Mouse (Mus musculus): ENCODE results near the gene Igsf21.

Igsf21 gene

GRCm38 (mm10) chr4:140200296-140200695 lies 46.3 kb downstream of the Igsf21 start:
- in situ Hi-C loops (cut with MboI, MseI) = no loop called here

DNA sequence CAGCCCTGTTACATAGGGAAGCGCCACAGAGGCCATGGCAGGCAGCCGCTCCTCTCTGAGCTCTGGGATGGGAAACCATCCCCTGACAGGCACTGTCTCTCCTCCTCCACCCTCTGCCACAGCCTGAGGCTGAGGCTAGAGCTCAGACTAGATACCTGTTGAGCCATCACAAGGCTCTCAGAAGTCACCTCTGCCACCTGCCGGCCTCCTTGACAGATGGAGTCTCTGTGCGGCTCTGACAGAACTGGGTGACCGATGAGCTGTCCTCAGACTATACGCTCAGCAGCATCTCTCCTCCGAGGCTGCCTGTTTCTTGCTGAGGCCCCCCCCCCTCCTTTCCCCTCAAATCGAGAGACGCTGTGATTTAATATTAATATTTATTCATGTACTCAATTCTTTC lies 49.9 kb downstream of the Igsf21 start:
- in situ Hi-C loops (cut with MboI, MseI) = no loop called here

GRCm38 (mm10) chr4:140192276-140193002 lies 54.1 kb downstream of the Igsf21 start:
- in situ Hi-C loops (cut with MboI, MseI) = no loop called here

GRCm38 (mm10) chr4:140189601-140190000 lies 57.0 kb downstream of the Igsf21 start:
- in situ Hi-C loops (cut with MboI, MseI) = no loop called here

DNA sequence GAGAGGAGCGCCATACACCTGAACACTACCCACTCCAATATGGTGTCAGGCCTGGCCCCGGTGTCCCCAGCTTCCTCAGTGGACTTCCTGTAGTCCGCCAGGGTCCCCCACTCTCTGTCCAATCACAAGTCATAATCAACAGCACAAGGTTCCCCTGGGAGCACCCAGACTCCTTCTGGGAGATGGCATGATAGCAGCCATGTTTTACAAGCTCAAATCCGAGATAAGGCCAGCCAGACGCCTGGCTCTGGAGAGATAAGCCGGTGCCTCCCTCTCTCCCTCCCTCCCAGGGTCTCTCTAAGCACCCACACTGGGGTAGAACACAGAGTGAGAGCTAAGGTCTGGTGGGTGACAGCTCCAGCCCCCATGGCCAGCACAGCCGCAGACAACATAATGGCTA lies 58.0 kb downstream of the Igsf21 start:
- in situ Hi-C loops (cut with MboI, MseI) = no loop called here

GRCm38 (mm10) chr4:140187404-140188145 lies 59.0 kb downstream of the Igsf21 start:
- in situ Hi-C loops (cut with MboI, MseI) = no loop called here

- in situ Hi-C loops (cut with MboI, MseI) = no loop called here
Observed at GRCm38 (mm10) chr4:140179576-140179975, 67.0 kb downstream of the Igsf21 start.

GRCm38 (mm10) chr4:140177055-140177454 lies 69.5 kb downstream of the Igsf21 start:
- in situ Hi-C loops (cut with MboI, MseI) = no loop called here

DNA sequence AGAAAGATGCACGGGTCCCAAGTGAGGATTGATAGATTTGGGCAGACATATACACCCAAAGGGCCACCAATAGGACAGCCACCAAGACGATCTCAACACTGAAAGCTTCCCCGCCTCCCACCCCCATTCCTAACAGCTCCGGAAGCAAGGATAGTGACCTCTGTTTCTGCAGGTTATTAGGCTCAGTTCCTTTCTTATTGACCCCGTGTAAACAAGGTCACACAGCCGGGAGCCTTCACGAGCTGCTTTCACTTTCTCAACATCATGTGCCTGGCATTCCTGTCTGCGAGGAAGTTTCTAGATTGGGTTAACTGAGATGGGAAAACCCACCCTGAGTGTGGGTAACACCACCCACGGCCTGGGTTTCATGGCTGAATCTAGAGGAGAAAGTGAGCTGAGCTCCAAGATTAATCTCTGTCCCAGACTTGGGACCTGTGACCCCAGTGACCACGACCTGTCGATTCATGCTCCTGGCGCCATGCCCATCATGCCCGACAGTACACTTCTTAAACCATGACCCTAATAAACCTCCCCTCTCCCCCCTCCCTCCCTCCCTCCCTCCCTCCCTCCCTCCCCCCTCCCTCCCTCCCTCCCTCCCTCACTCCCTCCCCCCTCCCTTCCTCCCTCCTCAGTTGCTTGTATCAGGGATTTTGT lies 72.7 kb downstream of the Igsf21 start:
- in situ Hi-C loops (cut with MboI, MseI) = no loop called here

- in situ Hi-C loops (cut with MboI, MseI) = no loop called here
Observed at GRCm38 (mm10) chr4:140173084-140173483, 73.5 kb downstream of the Igsf21 start.

GRCm38 (mm10) chr4:140171917-140172316 lies 74.7 kb downstream of the Igsf21 start:
- in situ Hi-C loops (cut with MboI, MseI) = no loop called here

DNA sequence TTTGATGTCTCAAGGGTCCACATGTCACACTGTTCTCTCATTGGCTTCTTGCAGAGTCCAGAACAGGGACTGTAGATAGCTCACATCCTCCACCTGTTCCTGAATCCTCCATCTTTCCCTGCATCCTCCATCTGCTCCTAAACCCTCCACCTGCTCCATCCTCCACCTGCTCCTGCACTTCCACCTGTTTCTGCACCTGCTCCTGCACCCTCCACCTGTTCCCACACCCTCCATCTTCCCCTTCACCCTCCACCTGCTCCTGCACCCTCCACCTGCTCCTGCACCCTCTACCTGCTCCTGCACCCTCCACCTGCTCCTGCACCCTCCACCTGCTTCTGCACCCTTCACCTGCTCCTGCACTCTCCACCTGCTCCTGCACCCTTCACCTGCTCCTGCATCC lies 75.4 kb downstream of the Igsf21 start:
- in situ Hi-C loops (cut with MboI, MseI) = no loop called here

DNA sequence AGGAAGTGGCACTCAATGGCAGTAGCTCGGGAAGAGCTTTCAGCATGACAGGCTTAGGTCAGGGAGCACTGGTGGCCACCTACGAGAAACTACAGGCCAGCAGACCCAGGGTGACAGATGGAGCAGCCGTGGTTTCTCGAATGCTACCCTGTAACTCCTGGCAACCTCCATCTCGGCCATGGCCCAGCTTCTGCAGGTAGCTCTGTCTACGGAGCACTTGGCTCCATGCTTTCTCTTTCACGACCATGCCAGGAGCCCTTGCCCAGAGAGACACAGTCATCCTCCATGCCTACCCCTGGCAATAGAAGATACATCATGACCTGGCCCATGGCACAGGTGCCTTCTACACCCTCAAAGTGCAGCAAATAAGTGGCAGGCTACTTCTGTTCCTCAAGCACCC lies 80.7 kb downstream of the Igsf21 start:
- in situ Hi-C loops (cut with MboI, MseI) = no loop called here

GRCm38 (mm10) chr4:140164662-140165061 lies 81.9 kb downstream of the Igsf21 start:
- in situ Hi-C loops (cut with MboI, MseI) = no loop called here

GRCm38 (mm10) chr4:140159617-140160016 lies 87.0 kb downstream of the Igsf21 start:
- in situ Hi-C loops (cut with MboI, MseI) = no loop called here

DNA sequence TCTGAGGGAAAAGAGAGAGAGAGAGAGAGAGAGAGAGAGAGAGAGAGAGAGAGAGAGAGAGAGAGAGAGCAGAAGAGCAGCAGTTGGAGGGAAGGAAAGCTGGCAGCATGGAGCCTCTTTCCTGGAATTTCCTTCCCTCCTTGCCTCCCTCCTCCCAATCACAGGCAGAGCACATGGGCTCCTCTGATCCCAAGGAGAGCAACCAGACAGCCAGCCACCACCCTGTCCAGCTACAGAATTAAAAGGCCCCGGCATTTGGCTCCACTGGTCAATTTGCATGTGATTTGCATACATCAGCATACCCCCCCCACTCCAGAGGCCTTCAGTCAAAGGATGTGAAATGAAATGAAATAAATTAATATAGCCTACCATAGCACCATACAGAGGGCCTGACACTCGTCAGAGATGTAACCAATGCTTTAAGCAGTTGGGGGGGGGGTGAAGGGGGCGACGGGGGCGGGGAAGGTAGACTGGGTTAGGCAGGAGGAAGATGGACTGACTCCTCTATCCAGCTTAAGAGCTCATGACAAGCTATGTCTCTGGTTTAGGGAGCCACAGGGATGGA lies 91.6 kb downstream of the Igsf21 start:
- in situ Hi-C loops (cut with MboI, MseI) = no loop called here

DNA sequence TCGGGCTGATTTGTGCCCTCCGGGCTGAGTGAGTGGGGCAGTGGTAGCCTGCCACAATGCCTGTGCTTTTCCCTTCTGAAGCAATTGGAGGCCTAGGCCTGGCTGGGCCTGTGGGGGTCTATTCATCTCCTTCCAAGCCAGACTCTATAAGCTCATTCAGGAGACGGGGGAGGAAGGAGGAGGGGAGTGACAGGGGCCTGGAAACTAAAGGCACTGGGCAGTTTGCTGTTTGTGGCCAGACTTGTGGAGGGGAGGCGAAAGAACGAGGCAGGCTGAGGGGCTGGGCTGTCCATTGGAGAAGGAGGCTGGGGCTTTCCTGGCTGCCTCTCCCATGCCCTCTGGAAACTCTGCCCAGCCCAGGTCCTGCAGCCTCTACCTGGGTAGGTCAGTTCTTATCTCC lies 92.1 kb downstream of the Igsf21 start:
- in situ Hi-C loops (cut with MboI, MseI) = no loop called here

DNA sequence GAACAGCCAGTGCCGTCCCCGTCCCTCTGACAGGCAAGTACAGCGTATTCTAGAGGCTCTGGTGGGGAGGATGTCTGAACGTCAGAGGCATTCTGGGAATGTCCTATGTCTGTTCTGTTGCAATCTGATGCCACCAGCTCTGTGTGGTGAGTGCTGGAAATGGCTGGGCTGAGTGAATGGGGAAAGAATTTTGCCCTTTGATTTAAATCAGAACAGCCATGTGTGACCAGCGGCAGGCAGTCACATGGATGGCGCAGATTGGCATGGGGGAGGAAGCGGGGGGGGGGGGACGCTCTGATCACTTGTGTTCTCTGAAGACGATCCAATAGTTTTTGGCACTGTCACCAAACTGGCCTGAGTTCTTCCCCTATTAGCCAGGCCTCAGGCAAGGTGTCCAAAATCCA lies 92.9 kb downstream of the Igsf21 start:
- in situ Hi-C loops (cut with MboI, MseI) = no loop called here

- in situ Hi-C loops (cut with MboI, MseI) = no loop called here
Observed at GRCm38 (mm10) chr4:140153101-140153500, 93.5 kb downstream of the Igsf21 start.

DNA sequence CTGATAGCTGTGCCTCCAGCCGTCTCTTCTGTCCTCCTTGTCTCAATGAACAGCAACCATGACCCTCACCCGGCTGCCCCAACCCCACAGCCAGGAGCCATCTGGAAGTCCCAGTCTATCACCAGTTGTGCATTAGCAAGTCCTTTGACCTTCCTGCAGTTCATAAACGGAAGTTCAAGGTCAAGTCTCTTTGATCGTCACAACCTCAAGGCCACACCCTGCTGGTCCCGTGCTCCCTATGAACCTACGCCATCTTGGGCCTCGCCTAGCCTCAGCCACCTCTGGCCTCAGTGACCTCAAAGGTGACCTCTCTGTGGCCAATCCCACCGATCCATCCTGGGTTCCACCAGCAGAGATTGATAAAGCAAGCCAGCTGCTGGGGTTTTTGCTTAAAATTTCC lies 96.9 kb downstream of the Igsf21 start:
- in situ Hi-C loops (cut with MboI, MseI) = loop anchor here (25.0 kb wide), 1 partner anchor 1787 kb away; the partner anchor contains the start of gene Cda

GRCm38 (mm10) chr4:140147857-140148695 lies 98.5 kb downstream of the Igsf21 start:
- in situ Hi-C loops (cut with MboI, MseI) = loop anchor here (25.0 kb wide), 1 partner anchor 1786 kb away; the partner anchor contains the start of gene Cda
